Mouse (Mus musculus) frontal cortex, postnatal 10 days (tissue): ENCODE measurements around the gene Ang4.
A peak's percentile ranks its signal among the peaks of the same experiment; 100 is the strongest.
"Not testable (repeated sequence)": the region's sequence is repeated elsewhere in the genome, so short reads cannot be mapped to it uniquely, and the experiment has no call there.

Experiments used
- DNase-seq, 2 experiments: peaks; one replicate each; pipeline ENCODE4 v3.0.0; 2022; ENCODE audit warnings: low spot score in 2 of 2, mixed read lengths in 1 of 2

The Ang4 gene

DNA sequence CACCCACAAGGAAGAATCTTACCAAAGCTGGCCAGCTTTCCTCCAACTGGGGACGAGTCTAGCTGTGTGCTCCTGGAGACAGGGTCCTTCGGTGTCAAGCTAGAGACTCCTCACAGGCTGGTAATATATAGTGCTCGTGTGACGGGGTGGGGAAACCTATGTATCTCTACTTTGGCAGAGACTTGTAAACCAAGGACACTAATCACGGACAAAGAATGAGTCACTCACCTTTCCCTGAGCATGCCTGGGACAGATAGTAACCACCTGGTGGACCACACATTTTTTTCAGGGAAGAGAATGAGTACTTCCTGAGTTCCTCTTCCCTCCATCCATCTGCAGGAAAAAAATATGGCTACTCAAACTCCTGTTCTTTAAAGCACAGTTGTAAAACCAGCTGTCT is at the start of gene Ang4:
Gene Ang4, minus strand, starts transcription at position 101 of the 400 bp plus-strand sequence.
- no peak for DNase-seq

DNA sequence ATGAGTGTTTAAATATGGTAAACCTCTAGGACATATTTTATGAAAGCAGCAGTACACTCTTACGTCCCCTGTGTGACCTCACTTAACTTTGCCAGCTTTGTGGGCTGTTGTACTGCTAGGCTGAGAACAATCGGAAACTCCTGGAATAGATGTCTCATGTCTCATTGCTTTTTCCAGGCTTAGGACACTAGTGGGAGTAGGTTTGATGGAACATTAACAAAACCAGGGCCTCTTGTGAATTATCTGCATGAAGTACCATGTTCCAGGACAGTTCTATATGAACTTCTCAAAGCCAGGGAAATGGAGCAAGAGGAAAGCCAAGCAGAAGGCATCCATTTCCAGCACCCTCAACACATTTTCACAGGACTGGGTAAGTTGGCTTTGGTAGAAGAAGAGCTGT is 26.4 kb upstream of the Ang4 start, which contains the start of gene AY358078:
Gene AY358078, plus strand, starts transcription at position 301 of the 400 bp plus-strand sequence.
- no peak for DNase-seq

DNA sequence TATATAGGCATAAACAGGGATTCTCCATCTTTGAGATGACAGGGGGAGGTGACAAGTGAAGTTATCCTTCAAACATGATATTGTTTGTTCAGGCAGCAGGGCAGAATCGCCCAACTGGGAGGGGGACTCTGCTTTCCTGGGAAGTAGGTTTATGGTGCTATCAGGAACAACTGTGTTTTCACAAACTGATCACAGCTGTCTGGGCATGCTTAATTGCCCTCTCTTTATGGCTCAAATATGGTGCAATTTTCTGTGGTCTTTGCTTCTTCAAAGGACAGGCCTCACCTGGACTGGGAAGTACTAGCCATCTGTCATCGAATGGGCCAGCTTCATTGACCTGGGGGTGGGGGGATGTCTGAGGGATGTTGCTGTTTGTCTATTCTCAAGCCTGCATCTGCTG is 20.7 kb upstream of the Ang4 start:
- no peak for DNase-seq

DNA sequence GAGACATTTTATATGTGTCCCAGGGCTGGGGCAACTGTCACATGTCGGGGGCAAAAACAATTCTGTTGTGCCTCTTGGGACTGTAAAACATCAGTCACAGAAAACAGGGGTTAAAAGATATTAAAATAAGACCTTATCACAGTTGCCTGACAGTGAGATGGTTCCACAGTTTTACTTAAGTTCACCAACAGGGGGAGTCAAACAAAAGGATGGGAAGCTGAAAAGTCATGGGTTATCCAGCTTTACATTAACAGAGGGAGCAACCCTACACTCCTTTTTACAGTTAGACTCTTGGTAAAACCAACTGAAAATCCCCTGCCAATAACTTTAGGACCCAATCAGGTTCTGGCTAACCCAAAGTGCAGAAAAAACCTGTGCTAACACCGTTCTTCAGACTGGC is 15.8 kb upstream of the Ang4 start:
- no peak for DNase-seq

GRCm38 (mm10) chr14:51787061-51787460 is 13.7 kb upstream of the Ang4 start:
- no peak for DNase-seq

DNA sequence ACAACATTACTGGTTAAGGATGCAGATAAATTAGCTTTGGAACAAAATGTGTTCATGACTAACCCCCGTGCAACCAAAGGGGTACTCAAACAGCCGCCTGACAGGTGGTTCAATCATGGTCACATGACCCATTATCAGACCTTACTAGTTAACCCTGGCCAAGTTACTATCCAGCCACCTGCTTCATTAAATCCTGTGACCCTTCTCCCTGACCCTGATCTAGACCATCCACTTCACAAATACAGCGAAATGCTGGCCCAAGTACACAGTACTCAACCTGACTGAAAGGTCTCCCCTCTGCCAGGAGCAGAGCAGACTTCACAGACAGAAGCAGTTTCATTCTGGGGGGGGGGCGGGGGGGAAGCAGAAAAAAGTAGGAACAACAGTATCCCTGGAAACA is 12.9 kb upstream of the Ang4 start:
- no peak for DNase-seq

- DNase-seq, result no peak
These were observed 5.6 kb upstream of the Ang4 start for GRCm38 (mm10) chr14:51778865-51779481.

- DNase-seq, result no peak
These were observed 4.4 kb upstream of the Ang4 start for GRCm38 (mm10) chr14:51777791-51778190.

DNA sequence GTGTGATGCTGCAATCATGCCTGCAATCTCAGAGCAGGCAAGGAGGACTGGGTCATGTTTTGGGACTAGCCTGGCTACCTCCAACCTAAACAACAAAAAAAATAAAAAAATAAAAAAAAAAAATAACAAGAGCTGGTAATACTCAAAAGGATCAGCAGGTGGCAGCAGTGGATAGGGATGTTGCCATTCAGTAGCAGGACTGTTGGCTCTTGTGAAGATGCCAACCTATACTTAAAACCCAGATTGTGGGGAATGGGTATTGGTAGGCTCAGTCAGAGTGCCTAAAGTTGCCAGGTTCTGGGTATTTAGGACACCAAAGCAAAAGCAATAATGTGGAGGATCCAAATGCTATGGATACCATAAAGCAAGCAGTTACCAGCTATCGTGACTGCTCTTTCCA is 2.0 kb downstream of the Ang4 start:
- DNase-seq, result not testable (repeated sequence)

DNA sequence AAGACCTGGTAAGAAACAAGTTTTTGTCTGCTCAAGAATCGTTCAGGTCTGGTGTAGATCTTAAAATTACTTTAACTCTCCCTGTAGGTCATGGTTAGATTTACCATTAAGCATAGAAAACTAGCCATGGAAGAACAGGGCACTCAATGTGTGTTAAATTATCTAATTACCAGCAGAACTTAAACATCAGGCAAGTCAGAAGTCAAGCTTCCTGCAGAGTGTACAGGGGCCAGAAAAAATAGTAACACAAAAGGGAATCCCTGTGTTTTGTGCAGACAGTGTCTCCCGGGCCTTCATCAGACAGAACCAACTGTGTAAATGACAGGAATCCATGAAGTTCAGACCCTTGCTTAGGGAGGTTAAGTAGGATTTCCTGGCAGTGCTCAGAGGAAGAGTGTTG is 17.4 kb downstream of the Ang4 start:
- no peak for DNase-seq

DNA sequence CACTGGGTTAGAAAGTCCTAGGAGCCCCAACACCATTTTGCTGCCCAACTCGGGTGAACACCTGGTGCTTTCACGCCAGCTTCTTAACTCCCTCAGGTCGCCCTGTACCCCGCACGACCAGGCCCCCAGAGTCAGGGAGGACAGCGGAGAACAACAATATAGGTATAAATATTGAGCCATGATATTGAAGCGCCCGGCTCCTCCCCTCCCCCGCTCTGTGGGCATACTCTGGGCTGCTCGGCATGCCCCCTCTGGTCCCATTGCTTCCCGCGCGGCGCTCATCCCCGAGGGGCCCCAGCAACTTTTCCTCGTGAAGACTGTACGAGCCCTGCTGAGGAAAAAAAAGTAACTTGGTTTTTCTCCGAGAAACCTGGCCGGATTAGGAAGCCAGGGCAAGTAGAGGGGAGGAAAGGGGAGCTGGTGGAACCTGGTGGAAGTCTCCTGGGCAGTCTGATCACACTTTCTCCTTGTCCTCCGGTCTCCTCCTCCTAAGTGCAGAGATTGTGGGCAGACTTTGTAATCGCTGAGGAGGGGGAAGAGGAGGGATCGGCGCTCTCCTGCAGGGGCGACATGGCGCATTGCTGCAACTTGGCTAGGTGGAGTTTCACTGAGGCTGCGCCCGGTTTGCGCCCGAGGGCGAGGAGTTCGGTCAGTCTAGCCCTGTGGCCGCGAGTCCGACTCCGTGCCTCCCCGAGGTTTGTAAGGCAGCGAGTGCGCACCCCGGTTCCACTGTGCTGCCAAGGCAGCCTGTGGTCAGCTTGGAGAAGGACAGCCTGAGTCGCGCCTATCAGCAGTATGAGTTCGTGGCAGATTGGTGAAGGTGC is 32.8 kb downstream of the Ang4 start:
- no peak for DNase-seq

GRCm38 (mm10) chr14:51739150-51739993 is 34.0 kb downstream of the Ang4 start:
- no peak for DNase-seq

DNA sequence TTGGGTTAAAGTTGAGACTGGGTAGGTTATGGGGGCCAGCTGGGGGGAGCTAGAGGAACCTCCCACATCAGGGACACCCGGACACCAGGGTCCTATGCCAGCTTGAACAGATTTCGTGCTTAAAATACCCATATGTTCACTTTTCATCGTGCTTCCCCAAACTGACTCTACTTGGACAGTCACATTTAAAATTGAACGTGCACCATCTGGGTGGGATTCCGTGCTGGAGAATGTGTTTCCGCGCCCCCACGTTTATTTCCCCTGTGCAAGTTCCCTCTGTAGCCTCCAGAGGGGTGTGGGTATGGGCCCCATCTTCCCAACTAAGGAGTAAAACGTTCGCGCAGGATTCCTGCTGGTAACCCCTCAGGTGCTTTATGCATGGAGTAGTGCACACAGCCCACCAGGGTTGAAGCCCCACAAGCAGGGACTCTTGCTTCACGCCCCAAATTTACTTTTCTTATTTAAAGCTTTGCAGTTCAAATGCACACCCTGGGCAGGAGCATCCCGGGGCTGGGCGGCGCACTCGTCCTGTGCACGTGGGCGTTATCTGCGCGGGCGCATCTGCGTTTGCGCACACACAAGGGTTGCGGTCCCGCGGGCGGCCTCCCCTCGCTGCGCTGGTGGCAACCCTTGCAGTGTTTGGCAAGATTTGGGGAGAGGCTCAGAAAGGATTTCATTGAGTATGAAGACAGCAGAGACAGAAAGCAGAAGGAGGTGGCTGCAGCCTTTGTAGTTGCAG is 34.8 kb downstream of the Ang4 start:
- DNase-seq, result peak; percentile 21 to 22

GRCm38 (mm10) chr14:51737967-51738366 is 35.4 kb downstream of the Ang4 start:
- DNase-seq, result no peak

- DNase-seq, result no peak
These were observed 56.3 kb downstream of the Ang4 start, which contains the start of gene Gm5800 for GRCm38 (mm10) chr14:51717083-51717482. Gene Gm5800, minus strand, starts transcription at chr14:51717183.
